Mouse (Mus musculus) MEL (cell line): ENCODE results near the gene Mamstr. TPM values are rescaled to one million over a fixed set of nuclear protein-coding genes. Genes with fewer than 3 reads are reported as not detected.

Experiments used
- DNase-seq: peaks from one replicate; pipeline ENCODE4 v3.0.0; 2011; ENCODE audit warnings: low read depth, low spot score
- H3K27ac ChIP-seq: 2 replicates; pipeline ENCODE4 v1.5.1; 2012; ENCODE audit warnings: low read depth, mild to moderate bottlenecking, control low read depth, low read length, moderate library complexity; ENCODE audit not compliant: control insufficient read depth
- H3K27me3 ChIP-seq, 2 experiments: fragments of 150-350 bp in 1 of 2; sonication (generic) in 1 of 2; 2 replicates each; pipeline ENCODE4 v1.6.1; 2012; ENCODE audit warnings: low read length in 2 of 2, mild to moderate bottlenecking in 2 of 2, improper control_type of control experiment in 1 of 2, moderate library complexity in 1 of 2; ENCODE audit not compliant: insufficient read depth in 2 of 2, control insufficient read depth in 1 of 2
- H3K36me3 ChIP-seq, 2 experiments: 2 replicates each; pipeline ENCODE4 v1.6.1; 2012 to 2014; ENCODE audit warnings: low read length in 2 of 2, improper control_type of control experiment in 1 of 2, inconsistent platforms in 1 of 2, mild to moderate bottlenecking in 1 of 2; ENCODE audit not compliant: insufficient read depth in 2 of 2, control insufficient read depth in 1 of 2
- H3K4me1 ChIP-seq, 2 experiments: fragments of 150-350 bp in 1 of 2; sonication (generic) in 1 of 2; 2 replicates each; pipeline ENCODE4 v1.6.1; 2012; ENCODE audit warnings: low read length in 2 of 2, improper control_type of control experiment in 1 of 2, mild to moderate bottlenecking in 1 of 2; ENCODE audit not compliant: insufficient read depth in 2 of 2, control insufficient read depth in 1 of 2
- H3K4me3 ChIP-seq, 2 experiments: fragments of 150-350 bp in 1 of 2; sonication (generic) in 1 of 2; 2 replicates each; pipeline ENCODE4 v1.5.1; 2012; ENCODE audit warnings: low read depth in 2 of 2, low read length in 2 of 2, mild to moderate bottlenecking in 2 of 2, moderate library complexity in 2 of 2, control low read depth in 1 of 2, improper control_type of control experiment in 1 of 2; ENCODE audit not compliant: control insufficient read depth in 1 of 2, insufficient read depth in 1 of 2
- H3K79me2 ChIP-seq: 2 replicates; pipeline ENCODE4 v1.6.1; 2012; ENCODE audit warnings: mild to moderate bottlenecking, low read length, moderate library complexity; ENCODE audit not compliant: control insufficient read depth, poor library complexity, insufficient read depth
- H3K9ac ChIP-seq: 2 replicates; pipeline ENCODE4 v1.6.1; 2012; ENCODE audit warnings: low read depth, mild to moderate bottlenecking, control low read depth, low read length, moderate library complexity; ENCODE audit not compliant: control insufficient read depth, poor library complexity, severe bottlenecking
- H3K9me3 ChIP-seq: fragments of 150-350 bp; sonication (generic); replicated peaks from 2 replicates; pipeline ENCODE4 v1.6.1; 2012; ENCODE audit warnings: mild to moderate bottlenecking, low read length, improper control_type of control experiment, moderate library complexity; ENCODE audit not compliant: insufficient read depth
- CHD1 ChIP-seq: IDR thresholded peaks from 2 replicates; pipeline ENCODE4 v1.6.1; 2012; ENCODE audit warnings: low read depth, mild to moderate bottlenecking, inconsistent platforms, low read length, improper control_type of control experiment
- CHD2 ChIP-seq: IDR thresholded peaks from 2 replicates; pipeline ENCODE4 v1.6.1; 2011; ENCODE audit warnings: low read length, improper control_type of control experiment
- ELF1 ChIP-seq: IDR thresholded peaks from 2 replicates; pipeline ENCODE4 v1.6.1; 2014; ENCODE audit warnings: low read depth, mild to moderate bottlenecking, inconsistent platforms, low read length, improper control_type of control experiment, moderate library complexity
- GABPA ChIP-seq: IDR thresholded peaks from 2 replicates; pipeline ENCODE4 v1.6.1; 2012; ENCODE audit warnings: low read depth, mild to moderate bottlenecking, inconsistent platforms, low read length, improper control_type of control experiment, moderate library complexity
- HCFC1 ChIP-seq: IDR thresholded peaks from 2 replicates; pipeline ENCODE4 v1.6.1; 2012; ENCODE audit warnings: low read depth, mild to moderate bottlenecking, inconsistent platforms, low read length, improper control_type of control experiment, moderate library complexity
- KAT2A ChIP-seq: conservative IDR thresholded peaks from 2 replicates; pipeline ENCODE4 v1.6.1; 2012; ENCODE audit warnings: low read depth, low read length, improper control_type of control experiment, inconsistent platforms
- MAX ChIP-seq: IDR thresholded peaks from 2 replicates; pipeline ENCODE4 v1.6.1; 2011; ENCODE audit warnings: low read length, improper control_type of control experiment
- MAZ ChIP-seq: IDR thresholded peaks from 2 replicates; pipeline ENCODE4 v1.6.1; 2012; ENCODE audit warnings: low read depth, mild to moderate bottlenecking, inconsistent platforms, low read length, improper control_type of control experiment
- MYB ChIP-seq: IDR thresholded peaks from 2 replicates; pipeline ENCODE4 v1.6.1; 2011; ENCODE audit warnings: mild to moderate bottlenecking, low read depth, low read length, improper control_type of control experiment
- MYC ChIP-seq: IDR thresholded peaks from 2 replicates; pipeline ENCODE4 v1.6.1; 2011; ENCODE audit warnings: low read depth, mild to moderate bottlenecking, low read length, improper control_type of control experiment, moderate library complexity
- POLR2A ChIP-seq, 2 experiments: IDR thresholded peaks; 2 replicates each; pipeline ENCODE4 v1.6.1; 2011 to 2012; ENCODE audit warnings: low read length in 2 of 2, mild to moderate bottlenecking in 2 of 2, control low read depth in 1 of 2, improper control_type of control experiment in 1 of 2, low read depth in 1 of 2, moderate library complexity in 1 of 2; ENCODE audit not compliant: control insufficient read depth in 1 of 2, insufficient read depth in 1 of 2, poor library complexity in 1 of 2
- POLR2AphosphoS5 ChIP-seq: IDR thresholded peaks from 2 replicates; pipeline ENCODE4 v1.6.1; 2012; ENCODE audit warnings: low read depth, borderline replicate concordance, mild to moderate bottlenecking, inconsistent platforms, low read length, moderate library complexity, mixed read lengths
- RAD21 ChIP-seq: IDR thresholded peaks from 2 replicates; pipeline ENCODE4 v1.6.1; 2011; ENCODE audit warnings: mild to moderate bottlenecking, low read depth, low read length, improper control_type of control experiment
- RCOR1 ChIP-seq: IDR thresholded peaks from 2 replicates; pipeline ENCODE4 v1.6.1; 2012; ENCODE audit warnings: low read depth, mild to moderate bottlenecking, inconsistent platforms, low read length, improper control_type of control experiment
- SMC3 ChIP-seq: IDR thresholded peaks from 2 replicates; pipeline ENCODE4 v1.6.1; 2011; ENCODE audit warnings: low read depth, low read length, improper control_type of control experiment
- TAL1 ChIP-seq: IDR thresholded peaks from 2 replicates; pipeline ENCODE4 v1.6.1; 2012; ENCODE audit warnings: mild to moderate bottlenecking, inconsistent platforms, low read length, moderate library complexity, mixed read lengths
- TBP ChIP-seq: IDR thresholded peaks from 2 replicates; pipeline ENCODE4 v1.8.0; 2011; ENCODE audit warnings: low read depth, low read length, improper control_type of control experiment
- UBTF ChIP-seq: IDR thresholded peaks from 2 replicates; pipeline ENCODE4 v1.6.1; 2012; ENCODE audit warnings: low read depth, mild to moderate bottlenecking, inconsistent platforms, low read length, improper control_type of control experiment, moderate library complexity, borderline replicate concordance; ENCODE audit not compliant: insufficient read depth
- USF2 ChIP-seq, 2 experiments: IDR thresholded peaks; 2 replicates each; pipeline ENCODE4 v1.6.1; 2011 to 2012; ENCODE audit warnings: improper control_type of control experiment in 2 of 2, low read length in 2 of 2, borderline replicate concordance in 1 of 2, inconsistent platforms in 1 of 2, low read depth in 1 of 2, mild to moderate bottlenecking in 1 of 2; ENCODE audit not compliant: insufficient read depth in 1 of 2
- ZC3H11A ChIP-seq: IDR thresholded peaks from 2 replicates; pipeline ENCODE4 v1.6.1; 2012; ENCODE audit warnings: low read depth, mild to moderate bottlenecking, inconsistent platforms, low read length, improper control_type of control experiment
- ZNF384 ChIP-seq: IDR thresholded peaks from 2 replicates; pipeline ENCODE4 v1.6.1; 2012; ENCODE audit warnings: low read depth, mild to moderate bottlenecking, inconsistent platforms, low read length, improper control_type of control experiment
- polyA plus RNA-seq, 2 experiments: library from polyadenylated mRNA; stranded (reverse) in 1 of 2; unstranded in 1 of 2; fragments of >175 nt in 1 of 2; fragments of >200 nt in 1 of 2; gene quantifications; 2 replicates each; pipeline versions ENCODE4 v1.2.1 to v1.2.4; 2012; ENCODE audit warnings: low replicate concordance in 2 of 2, low read depth in 1 of 2; ENCODE audit not compliant: insufficient read length in 2 of 2, insufficient read depth in 1 of 2, missing spikeins in 1 of 2
- total RNA-seq: library from RNA; depleted of rRNA; stranded (reverse); fragments of 300-350 nt; gene quantifications from 2 replicates; pipeline ENCODE4 v1.2.3, GENCODE M21; 2012

The Mamstr gene
- total and polyA plus RNA-seq, 3 experiments = not detected

DNA sequence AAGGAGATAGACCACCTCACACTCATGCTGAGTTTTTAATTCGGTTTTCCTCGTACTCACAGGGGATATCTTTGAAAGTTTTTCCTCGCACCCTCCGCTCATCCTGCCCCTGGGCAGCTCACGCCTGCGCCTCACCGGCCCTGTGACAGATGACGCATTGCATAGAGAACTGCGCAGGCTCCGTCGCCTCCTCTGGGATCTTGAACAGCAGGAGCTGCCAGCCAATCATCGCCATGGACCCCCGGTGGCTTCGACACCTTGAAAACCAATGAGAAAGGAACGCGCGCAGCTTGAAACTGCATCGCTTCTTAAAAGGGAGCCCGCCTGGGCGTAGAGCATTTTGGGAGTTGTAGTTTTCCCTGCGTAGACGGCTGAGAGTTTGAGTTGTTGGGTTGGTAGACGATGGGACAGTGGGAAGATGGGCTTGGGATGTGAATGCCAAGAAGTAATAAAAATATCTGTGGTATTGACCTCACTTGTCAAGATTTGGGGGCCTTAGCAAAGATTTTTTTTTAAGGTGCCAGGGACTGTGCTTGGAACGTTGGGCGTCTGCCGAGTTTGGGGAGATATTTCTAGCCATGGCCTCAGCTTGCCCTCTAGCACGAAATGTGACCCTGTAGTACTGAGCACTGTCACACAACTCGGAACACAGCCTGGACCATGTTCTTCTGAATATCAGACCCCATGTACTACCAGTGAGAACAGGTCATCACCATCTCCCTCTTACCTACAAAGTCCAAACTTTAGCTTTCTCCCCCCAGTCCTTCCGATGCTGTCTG lies 965 bp upstream of the Mamstr start:
- peaks cover 0 to 4% of the 10 kb centered on the region in 2 experiments; a peak in 1 of 4 replicates for H3K36me3 ChIP-seq
- TF ChIP-seq ZNF384 (no peak), CHD2 (no peak), MYC (no peak), TAL1 (no peak), MAZ (no peak), MAX (no peak), POLR2A (IDR thresholded peaks at IDR 0.05; ENCODE audit: control insufficient read depth in 1 of 2, insufficient read depth in 1 of 2, low read depth in 1 of 2, low read length in 2 of 2, poor library complexity in 1 of 2) (no peak), USF2 (IDR thresholded peaks at IDR 0.05; ENCODE audit: borderline replicate concordance in 1 of 2, insufficient read depth in 1 of 2, low read depth in 1 of 2, low read length in 2 of 2) (no peak), CHD1 (no peak)
- TF ChIP-seq, all 39 proteins: peak for 0
- Histone ChIP-seq H3K9me3 (no peaks in the 10 kb centered on the region), H3K9ac (no peak overlapping the region), H3K27me3 (no peaks in the 10 kb centered on the region), H3K4me1 (peaks cover 0 to 10% of the 10 kb centered on the region in 2 experiments; a peak in 2 of 4 replicates), H3K27ac (no peak overlapping the region), H3K4me3 (no peak overlapping the region), H3K79me2 (no peaks in the 10 kb centered on the region)
- DNase-seq = no peak

GRCm38 (mm10) chr7:45640191-45640957 lies 597 bp downstream of the Mamstr start:
- no peak overlapping the region for H3K4me3 ChIP-seq
- no peaks in the 10 kb centered on the region for H3K79me2 ChIP-seq
- no peak for TF ChIP-seq ZC3H11A
- TF ChIP-seq RAD21 = no peak
- no peak for TF ChIP-seq TBP
- TF ChIP-seq MAX = no peak
- TF ChIP-seq CHD1 = no peak
- TF ChIP-seq TAL1 = no peak
- no peak for TF ChIP-seq USF2 (IDR thresholded peaks at IDR 0.05; ENCODE audit: borderline replicate concordance in 1 of 2, insufficient read depth in 1 of 2, low read depth in 1 of 2, low read length in 2 of 2)
- TF ChIP-seq KAT2A = no peak
- no peak for TF ChIP-seq SMC3
- TF ChIP-seq ZNF384 = no peak
- TF ChIP-seq RCOR1 = no peak
- TF ChIP-seq POLR2AphosphoS5 = no peak
- TF ChIP-seq UBTF = no peak
- no peak for TF ChIP-seq GABPA
- TF ChIP-seq POLR2A (IDR thresholded peaks at IDR 0.05; ENCODE audit: control insufficient read depth in 1 of 2, insufficient read depth in 1 of 2, low read depth in 1 of 2, low read length in 2 of 2, poor library complexity in 1 of 2) = no peak
- TF ChIP-seq ELF1 = no peak
- no peak for TF ChIP-seq HCFC1
- no peak for TF ChIP-seq MYB
- H3K27ac ChIP-seq = no peak overlapping the region
- H3K27me3 ChIP-seq = peaks cover 0 to 1% of the 10 kb centered on the region in 2 experiments; a peak in 1 of 4 replicates
- H3K9me3 ChIP-seq = no peaks in the 10 kb centered on the region
- DNase-seq = no peak
- H3K9ac ChIP-seq = no peak overlapping the region
- peaks cover 0 to 4% of the 10 kb centered on the region in 2 experiments; a peak in 1 of 4 replicates for H3K4me1 ChIP-seq
- peaks cover 0 to 4% of the 10 kb centered on the region in 2 experiments; a peak in 1 of 4 replicates for H3K36me3 ChIP-seq
